Mouse (Mus musculus): ENCODE measurements around the gene Psmd13.

Gene Psmd13

DNA sequence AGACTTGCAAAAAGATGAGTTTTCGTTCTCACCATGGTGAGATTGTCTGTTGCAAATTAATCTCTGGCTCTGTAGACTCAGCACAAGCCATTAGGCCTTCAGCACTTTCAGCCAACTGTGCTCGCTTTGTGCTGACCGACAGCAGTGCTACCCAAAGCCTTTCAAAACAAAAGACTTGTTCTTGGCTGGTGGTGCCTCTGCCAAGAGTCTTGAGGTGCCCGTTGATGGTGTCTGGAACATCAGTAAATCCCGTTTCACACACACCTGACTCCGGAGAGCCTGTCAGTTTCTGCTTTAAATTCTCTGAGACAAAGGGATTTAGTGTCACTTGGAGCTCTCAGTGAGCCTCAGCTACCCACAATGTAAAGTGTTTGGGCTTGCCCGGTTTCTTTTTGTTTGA is 12.3 kb downstream of the Psmd13 start:
- H3K9me3 ChIP-seq (ENCODE audit: low read length): no peaks in the 10 kb centered on the region
- H3K36me3 ChIP-seq (ENCODE audit: insufficient read depth, low read length): peaks cover 87% of the 10 kb centered on the region
- no peak overlapping the region for H3K4me3 ChIP-seq (replicated peaks; ENCODE audit: low read length)
- peaks cover 25% of the 10 kb centered on the region for H3K4me1 ChIP-seq (replicated peaks; ENCODE audit: low read depth, low read length)
- no peaks in the 10 kb centered on the region for H3K27me3 ChIP-seq (ENCODE audit: insufficient read depth, low read length)
- no peak for TF ChIP-seq CTCF (conservative IDR thresholded peaks at IDR 0.05; ENCODE audit: low read length)
- no peak for TF ChIP-seq NANOG (IDR thresholded peaks at IDR 0.05; ENCODE audit: borderline replicate concordance, low read length)
- no peak for TF ChIP-seq POU5F1 (IDR thresholded peaks at IDR 0.05; ENCODE audit: borderline replicate concordance, low read length)

DNA sequence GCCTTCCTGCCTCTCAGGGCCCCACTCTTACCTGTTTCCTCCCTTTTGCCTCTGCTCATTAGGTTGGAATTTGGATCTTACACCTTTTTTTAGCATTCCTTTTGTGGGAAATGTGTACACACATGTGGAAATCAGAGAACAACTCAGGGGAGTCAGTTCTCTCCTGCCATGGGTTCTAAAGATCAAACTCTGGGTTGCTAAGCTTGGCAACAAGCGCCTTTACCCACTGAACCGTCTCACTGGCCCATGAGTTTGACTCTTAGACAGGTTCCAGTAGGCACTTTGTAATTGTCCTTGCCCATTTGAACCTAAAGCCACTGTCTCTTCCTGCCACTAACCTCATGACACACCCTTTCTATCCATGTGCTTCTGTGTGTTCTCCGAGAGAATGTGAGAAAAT is 12.8 kb downstream of the Psmd13 start:
- Histone ChIP-seq H3K36me3 (ENCODE audit: insufficient read depth, low read length) (peaks cover 87% of the 10 kb centered on the region), H3K4me3 (replicated peaks; ENCODE audit: low read length) (no peak overlapping the region), H3K9me3 (ENCODE audit: low read length) (no peaks in the 10 kb centered on the region), H3K27me3 (ENCODE audit: insufficient read depth, low read length) (no peaks in the 10 kb centered on the region), H3K4me1 (replicated peaks; ENCODE audit: low read depth, low read length) (peaks cover 31% of the 10 kb centered on the region)
- TF ChIP-seq CTCF (conservative IDR thresholded peaks at IDR 0.05; ENCODE audit: low read length) (no peak), NANOG (IDR thresholded peaks at IDR 0.05; ENCODE audit: borderline replicate concordance, low read length) (no peak), POU5F1 (IDR thresholded peaks at IDR 0.05; ENCODE audit: borderline replicate concordance, low read length) (no peak)

DNA sequence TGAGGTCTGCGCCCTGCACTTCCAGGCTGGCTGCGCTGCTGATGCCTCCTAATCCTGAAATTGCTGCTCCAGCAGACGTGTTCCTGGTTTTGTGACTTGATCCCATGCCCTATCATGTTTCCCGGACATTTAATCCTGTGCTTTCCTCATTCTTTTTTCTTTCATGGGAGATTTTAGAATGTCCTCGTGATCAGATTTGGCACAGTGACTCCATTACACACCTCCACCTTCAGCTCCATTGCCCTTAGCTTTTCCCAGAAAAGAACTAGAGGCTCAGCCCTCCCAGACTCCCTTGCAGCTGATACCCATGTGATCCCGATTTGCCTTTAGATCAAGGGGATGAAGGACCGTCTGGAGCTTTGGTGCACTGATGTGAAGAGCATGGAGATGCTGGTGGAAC is 16.1 kb downstream of the Psmd13 start:
- TF ChIP-seq POU5F1 (IDR thresholded peaks at IDR 0.05; ENCODE audit: borderline replicate concordance, low read length) (no peak), CTCF (conservative IDR thresholded peaks at IDR 0.05; ENCODE audit: low read length) (no peak), NANOG (IDR thresholded peaks at IDR 0.05; ENCODE audit: borderline replicate concordance, low read length) (no peak)
- Histone ChIP-seq H3K9me3 (ENCODE audit: low read length) (no peaks in the 10 kb centered on the region), H3K4me3 (replicated peaks; ENCODE audit: low read length) (no peak overlapping the region), H3K4me1 (replicated peaks; ENCODE audit: low read depth, low read length) (peaks cover 48% of the 10 kb centered on the region), H3K36me3 (ENCODE audit: insufficient read depth, low read length) (peaks cover 63% of the 10 kb centered on the region), H3K27me3 (ENCODE audit: insufficient read depth, low read length) (no peaks in the 10 kb centered on the region)

DNA sequence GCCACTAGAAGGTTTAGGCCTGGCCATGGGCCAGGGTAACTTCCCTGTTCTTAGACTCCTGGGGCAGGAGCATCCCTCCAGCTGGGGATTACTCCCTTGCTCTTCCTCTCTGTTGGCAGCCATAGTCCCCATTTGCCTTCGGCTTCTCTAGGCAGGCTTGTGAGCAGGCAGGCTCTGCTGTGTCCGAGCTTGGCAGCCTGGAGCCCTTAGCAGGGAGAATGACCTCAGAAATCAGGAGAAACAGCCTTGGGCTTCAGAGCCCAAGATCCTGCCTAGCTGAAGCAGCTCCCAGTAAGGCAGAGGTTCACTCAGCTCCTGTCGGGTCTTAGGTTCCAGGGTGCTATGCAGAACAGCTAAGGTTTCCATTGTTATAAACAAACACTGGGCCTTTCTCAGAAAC is 17.4 kb downstream of the Psmd13 start:
- Histone ChIP-seq H3K9me3 (ENCODE audit: low read length) (no peaks in the 10 kb centered on the region), H3K36me3 (ENCODE audit: insufficient read depth, low read length) (peaks cover 52% of the 10 kb centered on the region), H3K4me3 (replicated peaks; ENCODE audit: low read length) (no peak overlapping the region), H3K4me1 (replicated peaks; ENCODE audit: low read depth, low read length) (peaks cover 60% of the 10 kb centered on the region), H3K27me3 (ENCODE audit: insufficient read depth, low read length) (no peaks in the 10 kb centered on the region)
- TF ChIP-seq POU5F1 (IDR thresholded peaks at IDR 0.05; ENCODE audit: borderline replicate concordance, low read length): no peak
- no peak for TF ChIP-seq NANOG (IDR thresholded peaks at IDR 0.05; ENCODE audit: borderline replicate concordance, low read length)
- TF ChIP-seq CTCF (conservative IDR thresholded peaks at IDR 0.05; ENCODE audit: low read length): no peak

DNA sequence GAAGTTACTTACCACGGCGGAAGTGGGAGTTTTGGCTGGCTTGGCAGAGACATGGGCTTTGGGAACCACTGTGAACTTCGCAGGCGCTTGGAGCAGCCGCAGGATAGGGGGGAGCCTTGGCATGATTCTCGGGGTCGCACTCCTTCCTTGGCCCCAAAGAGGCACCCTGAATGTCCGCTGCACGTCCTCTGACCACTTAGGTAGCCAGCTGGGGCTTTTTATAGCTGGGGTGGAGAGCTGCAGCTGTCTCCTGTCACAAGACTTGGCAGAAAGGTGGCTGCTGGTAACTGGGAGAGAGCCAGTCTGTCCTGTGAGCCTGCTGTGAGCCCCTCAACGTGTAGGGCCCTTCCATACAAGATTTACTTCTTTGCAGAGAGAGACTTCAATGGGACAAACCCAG is 18.5 kb downstream of the Psmd13 start, which contains the start of gene Cox8b:
TSS of gene Cox8b (minus strand) at position 227 of the 400 bp plus-strand sequence.
- Histone ChIP-seq H3K9me3 (ENCODE audit: low read length) (no peaks in the 10 kb centered on the region), H3K4me3 (replicated peaks; ENCODE audit: low read length) (0 out of 2 replicates have a peak within 1 kb of the TSS, but pooled peaks have one; percentile 32), H3K4me1 (replicated peaks; ENCODE audit: low read depth, low read length) (peaks cover 69% of the 10 kb centered on the region), H3K36me3 (ENCODE audit: insufficient read depth, low read length) (peaks cover 42% of the 10 kb centered on the region), H3K27me3 (ENCODE audit: insufficient read depth, low read length) (no peaks in the 10 kb centered on the region)
- TF ChIP-seq CTCF (conservative IDR thresholded peaks at IDR 0.05; ENCODE audit: low read length): no peak
- no peak for TF ChIP-seq POU5F1 (IDR thresholded peaks at IDR 0.05; ENCODE audit: borderline replicate concordance, low read length)

DNA sequence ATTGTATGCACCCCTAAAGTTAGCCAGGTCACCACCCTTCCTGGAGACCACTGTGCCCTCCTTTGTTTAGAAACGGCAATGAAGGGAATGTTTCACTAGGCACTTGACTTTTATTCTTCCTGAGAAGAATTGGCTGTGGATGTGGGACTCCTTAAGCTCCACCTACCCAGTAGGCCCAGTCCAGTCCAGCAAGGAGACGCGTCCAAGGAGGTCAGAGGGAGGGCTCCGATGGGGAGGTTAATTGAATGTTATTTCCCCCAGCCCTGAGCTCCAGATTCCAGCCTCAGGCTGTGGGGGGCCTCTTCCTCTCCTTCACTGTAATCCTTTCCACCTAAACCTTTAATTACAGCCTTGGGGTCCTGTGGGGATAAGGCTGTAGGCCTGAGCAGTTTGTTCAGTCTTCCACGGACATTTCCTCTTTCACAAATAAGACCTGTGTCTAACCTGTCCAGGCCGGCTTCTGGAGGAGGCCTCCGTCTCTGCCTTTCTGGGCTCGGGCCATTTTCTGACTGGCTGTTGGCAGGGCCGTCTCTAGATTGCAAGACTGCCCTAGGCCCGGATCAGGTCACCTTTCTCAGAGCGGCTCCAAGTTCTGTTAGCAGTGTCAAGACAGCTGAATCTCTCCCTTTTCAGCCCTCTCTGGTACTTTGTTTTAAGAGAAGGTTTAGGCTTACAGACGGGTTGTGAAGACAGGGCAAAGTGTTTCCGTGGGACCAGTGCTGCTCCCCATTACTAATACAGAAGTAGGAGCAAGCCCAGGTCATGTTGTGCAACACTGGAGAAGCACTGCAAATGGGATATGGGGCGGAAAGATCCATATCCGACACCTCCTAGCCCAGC is 20.5 kb downstream of the Psmd13 start:
- no peak for TF ChIP-seq POU5F1 (IDR thresholded peaks at IDR 0.05; ENCODE audit: borderline replicate concordance, low read length)
- no peak for TF ChIP-seq NANOG (IDR thresholded peaks at IDR 0.05; ENCODE audit: borderline replicate concordance, low read length)
- TF ChIP-seq CTCF (conservative IDR thresholded peaks at IDR 0.05; ENCODE audit: low read length): no peak
- Histone ChIP-seq H3K4me3 (replicated peaks; ENCODE audit: low read length) (no peak overlapping the region), H3K4me1 (replicated peaks; ENCODE audit: low read depth, low read length) (peaks cover 84% of the 10 kb centered on the region), H3K27me3 (ENCODE audit: insufficient read depth, low read length) (no peaks in the 10 kb centered on the region), H3K36me3 (ENCODE audit: insufficient read depth, low read length) (peaks cover 24% of the 10 kb centered on the region), H3K9me3 (ENCODE audit: low read length) (no peaks in the 10 kb centered on the region)

DNA sequence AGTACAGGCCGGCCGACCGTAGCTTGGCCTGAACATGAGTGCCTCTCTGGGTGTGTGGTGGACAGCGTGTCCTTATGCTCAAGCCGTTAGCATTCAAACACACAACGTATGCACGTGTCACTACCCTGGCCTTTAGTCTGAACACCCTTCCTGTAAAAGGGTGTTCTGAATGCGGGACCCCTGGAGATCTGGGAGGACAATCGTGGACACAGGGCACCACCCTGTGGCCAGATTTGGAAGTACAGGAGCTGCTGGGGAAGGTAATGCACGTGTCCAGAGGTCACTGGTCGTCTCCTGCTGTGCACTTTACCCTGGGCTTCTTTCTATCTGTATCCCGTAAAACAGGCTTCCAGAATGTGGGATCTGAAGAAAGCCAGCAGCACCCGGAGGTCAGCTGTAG is 21.4 kb downstream of the Psmd13 start:
- peaks cover 14% of the 10 kb centered on the region for H3K36me3 ChIP-seq (ENCODE audit: insufficient read depth, low read length)
- H3K4me1 ChIP-seq (replicated peaks; ENCODE audit: low read depth, low read length): peaks cover 86% of the 10 kb centered on the region
- H3K9me3 ChIP-seq (ENCODE audit: low read length): no peaks in the 10 kb centered on the region
- TF ChIP-seq NANOG (IDR thresholded peaks at IDR 0.05; ENCODE audit: borderline replicate concordance, low read length) (no peak), CTCF (conservative IDR thresholded peaks at IDR 0.05; ENCODE audit: low read length) (peak; percentile 96), POU5F1 (IDR thresholded peaks at IDR 0.05; ENCODE audit: borderline replicate concordance, low read length) (no peak)
- H3K27me3 ChIP-seq (ENCODE audit: insufficient read depth, low read length): no peaks in the 10 kb centered on the region
- 0 out of 2 replicates have a peak overlapping the region, but pooled peaks have one; percentile 1 for H3K4me3 ChIP-seq (replicated peaks; ENCODE audit: low read length)

DNA sequence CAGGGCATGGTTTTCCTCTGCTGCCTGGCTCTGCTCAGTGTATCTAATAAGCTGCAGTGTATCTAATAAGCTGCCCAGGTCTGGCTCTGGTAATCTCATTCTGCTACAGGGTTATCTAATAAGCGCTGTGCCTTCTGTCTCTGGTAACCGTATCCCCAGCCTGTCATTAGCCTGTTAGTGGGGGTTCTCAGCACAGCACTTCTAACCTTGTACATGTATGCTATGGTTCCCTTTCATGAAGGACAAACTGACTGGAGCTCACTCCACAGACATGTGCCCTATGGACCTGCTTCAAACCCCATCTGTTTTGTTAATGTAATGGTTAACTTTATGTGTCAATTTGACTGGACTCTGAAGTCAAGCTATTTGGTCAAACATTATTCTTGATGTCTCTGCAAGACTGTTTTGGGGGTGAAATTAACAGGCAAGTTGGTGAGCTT is 23.9 kb downstream of the Psmd13 start:
- Histone ChIP-seq H3K36me3 (ENCODE audit: insufficient read depth, low read length) (no peaks in the 10 kb centered on the region; the same call in 1 of the 2 replicates), H3K4me3 (replicated peaks; ENCODE audit: low read length) (no peak overlapping the region), H3K9me3 (ENCODE audit: low read length) (no peaks in the 10 kb centered on the region), H3K27me3 (ENCODE audit: insufficient read depth, low read length) (no peaks in the 10 kb centered on the region), H3K4me1 (replicated peaks; ENCODE audit: low read depth, low read length) (peaks cover 90% of the 10 kb centered on the region)
- no peak for TF ChIP-seq NANOG (IDR thresholded peaks at IDR 0.05; ENCODE audit: borderline replicate concordance, low read length)
- no peak for TF ChIP-seq POU5F1 (IDR thresholded peaks at IDR 0.05; ENCODE audit: borderline replicate concordance, low read length)
- TF ChIP-seq CTCF (conservative IDR thresholded peaks at IDR 0.05; ENCODE audit: low read length): no peak

Data from E14TG2a.4 (cell line).